ENCODE assay signal across 8 mouse cellular contexts in genomic region chr5:138186950-138187638, GRCm38 (mm10). TPM values are rescaled to one million over a fixed set of nuclear protein-coding genes. Genes with fewer than 3 reads are reported as not detected.
DNase-seq lines count a peak whose midpoint lies in the region; ATAC-seq lines count a peak whose summit lies in the region.

TSS of gene Taf6 (minus strand) at chr5:138187451.
TSS of gene Cnpy4 (plus strand) at chr5:138187485.

- peak within 1 kb of the TSS; percentile 46 for H3K27ac ChIP-seq in intestine, embryonic 16.5 days (ENCODE audit: low read length)
- H3K27ac ChIP-seq in midbrain, embryonic 10.5 days (replicated peaks) = peak within 1 kb of the TSS; percentile 93

- under 1% methylated on average over 31 of the region's 31 CpGs for WGBS in intestine, embryonic 16.5 days
- WGBS in midbrain, embryonic 10.5 days = under 1% methylated on average over 31 of the region's 31 CpGs

- peak; percentile 87 for DNase-seq in adrenal gland, postnatal 10 days
- DNase-seq in embryo, embryonic 9.5 days (ENCODE audit: extremely low spot score) = peak; percentile 88
- peak; percentile 66 to 85 for DNase-seq in gastrocnemius, postnatal 4 days (ENCODE audit: low spot score in 2 of 2)
- peak; percentile 78 for DNase-seq in left cerebral cortex, postnatal 36 days (ENCODE audit: low spot score in 2 of 2)
- DNase-seq in midbrain, embryonic 10.5 days (ENCODE audit: low spot score) = peak; percentile 83
- DNase-seq in right cerebral cortex, postnatal 36 days (ENCODE audit: low spot score in 2 of 2) = peak; percentile 71
- peak; percentile 76 to 82 for DNase-seq in urinary bladder, postnatal 4 days (ENCODE audit: low spot score in 2 of 2)

- H3K4me2 ChIP-seq in intestine, embryonic 16.5 days (ENCODE audit: low read depth, low read length) = peak within 1 kb of the TSS; percentile 84

- H3K9ac ChIP-seq in intestine, embryonic 16.5 days (ENCODE audit: low read depth, low read length) = peak within 1 kb of the TSS; percentile 81

- peaks cover 12% of the 10 kb centered on the region; the same call in 1 of the 2 replicates for H3K4me1 ChIP-seq in intestine, embryonic 16.5 days (ENCODE audit: control insufficient read depth, insufficient read depth, low read length)
- peaks cover 22% of the 10 kb centered on the region for H3K4me1 ChIP-seq in midbrain, embryonic 10.5 days

- H3K9me3 ChIP-seq in intestine, embryonic 16.5 days (ENCODE audit: control insufficient read depth, low read length) = no peaks in the 10 kb centered on the region
- H3K9me3 ChIP-seq in midbrain, embryonic 10.5 days (replicated peaks) = no peaks in the 10 kb centered on the region

- H3K4me3 ChIP-seq in intestine, embryonic 16.5 days (ENCODE audit: low read length) = peak within 1 kb of the TSS; percentile 79
- H3K4me3 ChIP-seq in midbrain, embryonic 10.5 days = peak within 1 kb of the TSS; percentile 85

- no peaks in the 10 kb centered on the region for H3K27me3 ChIP-seq in intestine, embryonic 16.5 days (replicated peaks; ENCODE audit: control insufficient read depth, insufficient read depth, low read length)
- H3K27me3 ChIP-seq in midbrain, embryonic 10.5 days (ENCODE audit: low read depth, poor library complexity, severe bottlenecking) = no peaks in the 10 kb centered on the region

- ATAC-seq in intestine, embryonic 16.5 days = peak; percentile 89

- intact Hi-C loops in left cerebral cortex, postnatal 36 days (cut with DNase I) = loop anchor here (2.0 kb wide), 1 partner anchor 14 kb away; the partner anchor contains the start of genes Ap4m1 and Mcm7

- peaks cover 5% of the 10 kb centered on the region; the same call in 1 of the 2 replicates for H3K36me3 ChIP-seq in intestine, embryonic 16.5 days (ENCODE audit: control insufficient read depth, insufficient read depth, low read length)
- H3K36me3 ChIP-seq in midbrain, embryonic 10.5 days = peaks cover 58% of the 10 kb centered on the region

RNA-seq across cellular contexts. Expression of gene Taf6, which starts in this region (rescaled TPM):
- total RNA-seq in adrenal gland, postnatal 10 days (2021) = 10 to 100 TPM; 30.4 to 33.3 TPM
- total RNA-seq in gastrocnemius, postnatal 4 days (2021) = 10 to 100 TPM; 31.0 to 33.6 TPM
- 64.5 and 69.2 TPM in 2 replicates for polyA plus RNA-seq in intestine, embryonic 16.5 days (2015; fragmentation: Nextera tagmentation; extraction: Ambion mirVana)
- 10 to 100 TPM; 36.1 to 41.1 TPM for total RNA-seq in left cerebral cortex, postnatal 36 days (2021)
- 138 and 146 TPM in 2 replicates for polyA plus RNA-seq in midbrain, embryonic 10.5 days (2016; fragmentation: Nextera tagmentation; extraction: Ambion mirVana)

RNA-seq across cellular contexts. Expression of gene Cnpy4, which starts in this region (rescaled TPM):
- 10 to 100 TPM; 19.1 to 20.1 TPM for total RNA-seq in adrenal gland, postnatal 10 days (2021)
- 10 to 100 TPM; 18.9 to 19.9 TPM for total RNA-seq in gastrocnemius, postnatal 4 days (2021)
- 29.9 and 33.7 TPM in 2 replicates for polyA plus RNA-seq in intestine, embryonic 16.5 days (2015; fragmentation: Nextera tagmentation; extraction: Ambion mirVana)
- total RNA-seq in left cerebral cortex, postnatal 36 days (2021) = 10 to 100 TPM; 14.5 to 18.0 TPM
- polyA plus RNA-seq in midbrain, embryonic 10.5 days (2016; fragmentation: Nextera tagmentation; extraction: Ambion mirVana) = 54.4 and 58.2 TPM in 2 replicates

Comparison
In these comparisons a context has a peak if more than half of its experiments do, and no peak if none do; other contexts are left out.
1. Peak in every context shown above with its lines: DNase-seq, ATAC-seq, H3K4me3 ChIP-seq and H3K27ac ChIP-seq.